Mouse (Mus musculus): ENCODE data around the gene Lrrc74a.

- TF ChIP-seq CTCF (IDR thresholded peaks at IDR 0.05; ENCODE audit: low read depth, low read length) (no peak), POLR2AphosphoS5 (IDR thresholded peaks at IDR 0.05; ENCODE audit: insufficient replicate concordance, low read depth, low read length) (no peak), TAL1 (conservative IDR thresholded peaks at IDR 0.05; ENCODE audit: low read depth, low read length) (no peak)
Observed at GRCm38 (mm10) chr12:86725706-86726105, 8.5 kb upstream of the Lrrc74a start.
